Mouse (Mus musculus) brain, embryonic 14.5 days (tissue): ENCODE data around the gene Pnkp.

Experiments
- CTCF ChIP-seq: fragments of 200-500 bp; IDR thresholded peaks from 2 replicates; pipeline ENCODE4 v1.5.1; 2012; ENCODE audit warnings: inconsistent platforms, mild to moderate bottlenecking, moderate library complexity, borderline replicate concordance; ENCODE audit not compliant: insufficient read depth, insufficient read length; ENCODE audit errors: extremely low read depth
- POLR2A ChIP-seq: fragments of 200-500 bp; IDR thresholded peaks from 2 replicates; pipeline ENCODE4 v1.6.1; 2012; ENCODE audit warnings: mild to moderate bottlenecking, inconsistent platforms, borderline replicate concordance; ENCODE audit not compliant: poor library complexity, insufficient read depth, insufficient read length, severe bottlenecking; ENCODE audit errors: extremely low read depth

DNA sequence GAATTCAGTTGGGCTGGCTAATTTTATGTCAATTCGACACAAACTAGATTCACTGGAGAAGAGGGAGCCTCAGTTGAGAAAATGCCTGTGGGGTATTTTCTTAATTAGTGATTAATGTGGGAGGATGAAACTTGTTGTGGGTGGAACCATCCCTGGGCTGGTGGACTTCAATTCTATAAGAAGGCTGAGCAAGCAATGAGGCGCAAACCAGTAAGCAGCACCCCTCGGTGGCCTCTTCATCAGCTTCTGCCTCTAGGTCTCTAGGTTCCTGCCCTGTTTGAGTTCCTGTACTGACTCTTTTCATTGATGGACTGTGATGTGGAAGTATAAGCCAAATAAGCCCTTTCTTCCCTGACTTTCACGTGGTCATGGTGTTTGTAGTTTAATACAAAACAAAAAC is 46.6 kb upstream of the Pnkp start:
- TF ChIP-seq POLR2A: no peak
- TF ChIP-seq CTCF: no peak
